Mouse (Mus musculus) MEL (cell line): Measurements from ENCODE around the gene Rinl. TPM values are rescaled to one million over a fixed set of nuclear protein-coding genes. Genes with fewer than 3 reads are reported as not detected.

Experiments
- DNase-seq: peaks from one replicate; pipeline ENCODE4 v3.0.0; 2011; ENCODE audit warnings: low read depth, low spot score
- H3K27ac ChIP-seq: 2 replicates; pipeline ENCODE4 v1.5.1; 2012; ENCODE audit warnings: low read depth, mild to moderate bottlenecking, control low read depth, low read length, moderate library complexity; ENCODE audit not compliant: control insufficient read depth
- H3K27me3 ChIP-seq, 2 experiments: fragments of 150-350 bp in 1 of 2; sonication (generic) in 1 of 2; 2 replicates each; pipeline ENCODE4 v1.6.1; 2012; ENCODE audit warnings: low read length in 2 of 2, mild to moderate bottlenecking in 2 of 2, improper control_type of control experiment in 1 of 2, moderate library complexity in 1 of 2; ENCODE audit not compliant: insufficient read depth in 2 of 2, control insufficient read depth in 1 of 2
- H3K36me3 ChIP-seq, 2 experiments: 2 replicates each; pipeline ENCODE4 v1.6.1; 2012 to 2014; ENCODE audit warnings: low read length in 2 of 2, improper control_type of control experiment in 1 of 2, inconsistent platforms in 1 of 2, mild to moderate bottlenecking in 1 of 2; ENCODE audit not compliant: insufficient read depth in 2 of 2, control insufficient read depth in 1 of 2
- H3K4me1 ChIP-seq, 2 experiments: fragments of 150-350 bp in 1 of 2; sonication (generic) in 1 of 2; 2 replicates each; pipeline ENCODE4 v1.6.1; 2012; ENCODE audit warnings: low read length in 2 of 2, improper control_type of control experiment in 1 of 2, mild to moderate bottlenecking in 1 of 2; ENCODE audit not compliant: insufficient read depth in 2 of 2, control insufficient read depth in 1 of 2
- H3K4me3 ChIP-seq, 2 experiments: fragments of 150-350 bp in 1 of 2; sonication (generic) in 1 of 2; 2 replicates each; pipeline ENCODE4 v1.5.1; 2012; ENCODE audit warnings: low read depth in 2 of 2, low read length in 2 of 2, mild to moderate bottlenecking in 2 of 2, moderate library complexity in 2 of 2, control low read depth in 1 of 2, improper control_type of control experiment in 1 of 2; ENCODE audit not compliant: control insufficient read depth in 1 of 2, insufficient read depth in 1 of 2
- H3K79me2 ChIP-seq: 2 replicates; pipeline ENCODE4 v1.6.1; 2012; ENCODE audit warnings: mild to moderate bottlenecking, low read length, moderate library complexity; ENCODE audit not compliant: control insufficient read depth, poor library complexity, insufficient read depth
- H3K9ac ChIP-seq: 2 replicates; pipeline ENCODE4 v1.6.1; 2012; ENCODE audit warnings: low read depth, mild to moderate bottlenecking, control low read depth, low read length, moderate library complexity; ENCODE audit not compliant: control insufficient read depth, poor library complexity, severe bottlenecking
- H3K9me3 ChIP-seq: fragments of 150-350 bp; sonication (generic); replicated peaks from 2 replicates; pipeline ENCODE4 v1.6.1; 2012; ENCODE audit warnings: mild to moderate bottlenecking, low read length, improper control_type of control experiment, moderate library complexity; ENCODE audit not compliant: insufficient read depth
- BHLHE40 ChIP-seq: IDR thresholded peaks from 2 replicates; pipeline ENCODE4 v1.6.1; 2012; ENCODE audit warnings: low read depth, mild to moderate bottlenecking, inconsistent platforms, low read length, improper control_type of control experiment, borderline replicate concordance
- CHD1 ChIP-seq: IDR thresholded peaks from 2 replicates; pipeline ENCODE4 v1.6.1; 2012; ENCODE audit warnings: low read depth, mild to moderate bottlenecking, inconsistent platforms, low read length, improper control_type of control experiment
- ELF1 ChIP-seq: IDR thresholded peaks from 2 replicates; pipeline ENCODE4 v1.6.1; 2014; ENCODE audit warnings: low read depth, mild to moderate bottlenecking, inconsistent platforms, low read length, improper control_type of control experiment, moderate library complexity
- HCFC1 ChIP-seq: IDR thresholded peaks from 2 replicates; pipeline ENCODE4 v1.6.1; 2012; ENCODE audit warnings: low read depth, mild to moderate bottlenecking, inconsistent platforms, low read length, improper control_type of control experiment, moderate library complexity
- MAFK ChIP-seq: IDR thresholded peaks from 2 replicates; pipeline ENCODE4 v1.6.1; 2011; ENCODE audit warnings: low read depth, mild to moderate bottlenecking, low read length, improper control_type of control experiment, borderline replicate concordance
- MAX ChIP-seq: IDR thresholded peaks from 2 replicates; pipeline ENCODE4 v1.6.1; 2011; ENCODE audit warnings: low read length, improper control_type of control experiment
- MYB ChIP-seq: IDR thresholded peaks from 2 replicates; pipeline ENCODE4 v1.6.1; 2011; ENCODE audit warnings: mild to moderate bottlenecking, low read depth, low read length, improper control_type of control experiment
- MYC ChIP-seq: IDR thresholded peaks from 2 replicates; pipeline ENCODE4 v1.6.1; 2011; ENCODE audit warnings: low read depth, mild to moderate bottlenecking, low read length, improper control_type of control experiment, moderate library complexity
- NELFE ChIP-seq: IDR thresholded peaks from 2 replicates; pipeline ENCODE4 v1.6.1; 2011; ENCODE audit warnings: low read depth, low read length, improper control_type of control experiment
- NRF1 ChIP-seq: IDR thresholded peaks from 2 replicates; pipeline ENCODE4 v1.6.1; 2014; ENCODE audit warnings: low read depth, mild to moderate bottlenecking, inconsistent platforms, low read length, improper control_type of control experiment, moderate library complexity; ENCODE audit not compliant: poor library complexity, insufficient read depth, severe bottlenecking
- POLR2A ChIP-seq, 2 experiments: IDR thresholded peaks; 2 replicates each; pipeline ENCODE4 v1.6.1; 2011 to 2012; ENCODE audit warnings: low read length in 2 of 2, mild to moderate bottlenecking in 2 of 2, control low read depth in 1 of 2, improper control_type of control experiment in 1 of 2, low read depth in 1 of 2, moderate library complexity in 1 of 2; ENCODE audit not compliant: control insufficient read depth in 1 of 2, insufficient read depth in 1 of 2, poor library complexity in 1 of 2
- RAD21 ChIP-seq: IDR thresholded peaks from 2 replicates; pipeline ENCODE4 v1.6.1; 2011; ENCODE audit warnings: mild to moderate bottlenecking, low read depth, low read length, improper control_type of control experiment
- RCOR1 ChIP-seq: IDR thresholded peaks from 2 replicates; pipeline ENCODE4 v1.6.1; 2012; ENCODE audit warnings: low read depth, mild to moderate bottlenecking, inconsistent platforms, low read length, improper control_type of control experiment
- SIN3A ChIP-seq: IDR thresholded peaks from 2 replicates; pipeline ENCODE4 v1.6.1; 2012; ENCODE audit warnings: low read length, improper control_type of control experiment, inconsistent platforms
- TBP ChIP-seq: IDR thresholded peaks from 2 replicates; pipeline ENCODE4 v1.8.0; 2011; ENCODE audit warnings: low read depth, low read length, improper control_type of control experiment
- TCF12 ChIP-seq: IDR thresholded peaks from 2 replicates; pipeline ENCODE4 v1.6.1; 2014; ENCODE audit warnings: low read depth, mild to moderate bottlenecking, inconsistent platforms, low read length, improper control_type of control experiment, moderate library complexity
- UBTF ChIP-seq: IDR thresholded peaks from 2 replicates; pipeline ENCODE4 v1.6.1; 2012; ENCODE audit warnings: low read depth, mild to moderate bottlenecking, inconsistent platforms, low read length, improper control_type of control experiment, moderate library complexity, borderline replicate concordance; ENCODE audit not compliant: insufficient read depth
- USF1 ChIP-seq: IDR thresholded peaks from 2 replicates; pipeline ENCODE4 v1.6.1; 2014; ENCODE audit warnings: low read depth, mild to moderate bottlenecking, inconsistent platforms, low read length, improper control_type of control experiment, moderate library complexity
- USF2 ChIP-seq, 2 experiments: IDR thresholded peaks; 2 replicates each; pipeline ENCODE4 v1.6.1; 2011 to 2012; ENCODE audit warnings: improper control_type of control experiment in 2 of 2, low read length in 2 of 2, borderline replicate concordance in 1 of 2, inconsistent platforms in 1 of 2, low read depth in 1 of 2, mild to moderate bottlenecking in 1 of 2; ENCODE audit not compliant: insufficient read depth in 1 of 2
- ZC3H11A ChIP-seq: IDR thresholded peaks from 2 replicates; pipeline ENCODE4 v1.6.1; 2012; ENCODE audit warnings: low read depth, mild to moderate bottlenecking, inconsistent platforms, low read length, improper control_type of control experiment
- ZKSCAN1 ChIP-seq: IDR thresholded peaks from 2 replicates; pipeline ENCODE4 v1.6.1; 2012; ENCODE audit warnings: low read depth, mild to moderate bottlenecking, inconsistent platforms, low read length, improper control_type of control experiment, moderate library complexity
- polyA plus RNA-seq, 2 experiments: library from polyadenylated mRNA; stranded (reverse) in 1 of 2; unstranded in 1 of 2; fragments of >175 nt in 1 of 2; fragments of >200 nt in 1 of 2; gene quantifications; 2 replicates each; pipeline versions ENCODE4 v1.2.1 to v1.2.4; 2012; ENCODE audit warnings: low replicate concordance in 2 of 2, low read depth in 1 of 2; ENCODE audit not compliant: insufficient read length in 2 of 2, insufficient read depth in 1 of 2, missing spikeins in 1 of 2
- total RNA-seq: library from RNA; depleted of rRNA; stranded (reverse); fragments of 300-350 nt; gene quantifications from 2 replicates; pipeline ENCODE4 v1.2.3, GENCODE M21; 2012

Rinl gene
- total and polyA plus RNA-seq, 3 experiments, result 39.9 to 63.9 TPM; not detected in 1

DNA sequence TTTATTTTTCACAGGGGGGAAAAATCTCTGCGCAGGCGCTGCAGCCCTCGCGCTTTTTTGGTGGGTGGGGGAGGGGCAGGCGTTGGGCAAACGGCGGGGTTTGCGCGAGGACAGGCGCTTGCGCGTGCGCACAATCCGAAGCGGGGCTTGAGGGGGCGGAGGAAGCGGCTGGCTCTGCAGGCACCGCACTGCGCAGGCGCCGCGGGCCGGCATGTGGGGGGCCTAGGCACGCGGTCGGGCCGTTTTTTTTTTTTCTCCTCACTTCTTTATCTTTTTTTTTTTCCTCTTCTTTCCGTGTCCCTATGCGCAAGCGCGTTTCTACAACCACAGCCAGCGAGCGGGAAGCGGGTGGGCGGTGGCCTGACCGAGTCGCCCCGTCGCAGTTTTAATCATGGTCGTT lies 22.5 kb downstream of the Rinl start (continued):
- TF ChIP-seq ZKSCAN1 (no peak; the same call in 1 of the 2 replicates), USF1 (peak; percentile 71), NRF1 (peak; percentile 93), HCFC1 (peak; percentile 74; the same call in 1 of the 2 replicates), USF2 (IDR thresholded peaks at IDR 0.05; ENCODE audit: borderline replicate concordance in 1 of 2, insufficient read depth in 1 of 2, low read depth in 1 of 2, low read length in 2 of 2) (no peak), MYB (no peak; the same call in 1 of the 2 replicates), BHLHE40 (peak; percentile 61), CHD1 (no peak), ZC3H11A (no peak), TBP (peak; percentile 43; the same call in 1 of the 2 replicates), UBTF (no peak), NELFE (no peak), RCOR1 (no peak), ELF1 (peak; percentile 57; the same call in 1 of the 2 replicates), MAFK (no peak), MYC (peak; percentile 99), MAX (peak; percentile 98), POLR2A (IDR thresholded peaks at IDR 0.05; ENCODE audit: control insufficient read depth in 1 of 2, insufficient read depth in 1 of 2, low read depth in 1 of 2, low read length in 2 of 2, poor library complexity in 1 of 2) (peak in 1 of 2 experiments; percentile 55; a peak in 1 of 4 replicates), TCF12 (peak; percentile 52)

GRCm38 (mm10) chr7:28811640-28812275 lies 23.0 kb downstream of the Rinl start:
- H3K4me3 ChIP-seq, result peak overlapping the region; percentile 42 to 65
- TF ChIP-seq UBTF (no peak), RAD21 (no peak), USF1 (no peak), CHD1 (peak; percentile 91), BHLHE40 (no peak), SIN3A (peak; percentile 27)
- no peaks in the 10 kb centered on the region for H3K9me3 ChIP-seq
- peak overlapping the region; percentile 71 for H3K9ac ChIP-seq
- DNase-seq, result peak; percentile 47
- H3K79me2 ChIP-seq, result peaks cover 60% of the 10 kb centered on the region
- H3K4me1 ChIP-seq, result peaks cover 11 to 55% of the 10 kb centered on the region in 2 experiments
- H3K27me3 ChIP-seq, result no peaks in the 10 kb centered on the region
- H3K27ac ChIP-seq, result peak overlapping the region; percentile 70
- H3K36me3 ChIP-seq, result peaks cover 28 to 50% of the 10 kb centered on the region in 2 experiments
